Mouse (Mus musculus) layer of hippocampus, adult 9-11 months (tissue): ENCODE measurements around the gene Olfr1202.

Experiments used
- DNase-seq: peaks from one replicate; pipeline ENCODE4 v3.0.0; 2022

Olfr1202 gene

GRCm38 (mm10) chr2:88814196-88814595 is at the start of gene Olfr1202:
Gene Olfr1202, plus strand, starts transcription at chr2:88814496.
- no peak for DNase-seq

DNA sequence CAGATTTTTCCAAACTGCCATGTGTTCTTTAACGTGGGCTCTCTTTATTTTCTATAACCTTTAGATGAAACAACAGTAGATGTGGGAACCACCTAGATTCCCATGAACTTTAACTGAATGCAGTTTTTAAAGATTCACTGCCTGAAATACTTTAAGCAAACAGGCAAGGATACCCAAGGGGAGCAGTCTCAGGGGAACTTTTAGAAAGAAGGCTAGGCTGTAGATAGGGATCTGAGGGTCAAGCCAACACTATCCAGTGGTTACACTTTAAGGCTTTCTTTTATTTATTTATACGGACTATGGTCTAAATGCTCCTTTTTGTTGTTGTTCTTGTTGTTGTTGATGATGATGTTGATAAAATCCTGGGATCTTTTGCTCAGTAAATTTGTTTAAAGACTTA is 43.9 kb upstream of the Olfr1202 start, which contains the start of gene Olfr1200:
Gene Olfr1200, minus strand, starts transcription at position 101 of the 400 bp plus-strand sequence.
- no peak for DNase-seq

- DNase-seq, result no peak
These were observed 21.6 kb upstream of the Olfr1202 start, which contains the start of gene Olfr1201 for GRCm38 (mm10) chr2:88792736-88793135. Gene Olfr1201, plus strand, starts transcription at chr2:88793036.

GRCm38 (mm10) chr2:88829437-88829836 is 15.1 kb downstream of the Olfr1202 start, which contains the start of gene Olfr1205:
Gene Olfr1205, plus strand, starts transcription at chr2:88829737.
- no peak for DNase-seq

DNA sequence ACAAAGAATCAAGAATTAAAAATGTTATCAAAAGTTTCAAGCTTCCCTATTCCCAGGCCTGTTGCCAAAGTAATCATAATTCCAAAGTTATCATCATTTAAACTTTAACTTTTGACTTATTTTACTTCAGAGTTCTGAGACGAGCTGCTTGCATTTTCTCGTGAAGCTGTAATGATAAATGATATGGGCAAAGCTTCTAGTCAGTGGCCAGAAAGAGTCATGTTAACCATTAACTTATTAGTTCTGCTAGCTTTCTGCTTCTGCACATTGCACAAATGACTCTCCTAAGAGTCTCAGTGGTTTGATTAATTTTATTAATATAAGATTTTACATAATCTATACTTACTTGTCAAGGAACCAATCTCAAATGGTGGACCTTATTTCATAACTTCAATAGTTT is 24.2 kb downstream of the Olfr1202 start:
- no peak for DNase-seq

DNA sequence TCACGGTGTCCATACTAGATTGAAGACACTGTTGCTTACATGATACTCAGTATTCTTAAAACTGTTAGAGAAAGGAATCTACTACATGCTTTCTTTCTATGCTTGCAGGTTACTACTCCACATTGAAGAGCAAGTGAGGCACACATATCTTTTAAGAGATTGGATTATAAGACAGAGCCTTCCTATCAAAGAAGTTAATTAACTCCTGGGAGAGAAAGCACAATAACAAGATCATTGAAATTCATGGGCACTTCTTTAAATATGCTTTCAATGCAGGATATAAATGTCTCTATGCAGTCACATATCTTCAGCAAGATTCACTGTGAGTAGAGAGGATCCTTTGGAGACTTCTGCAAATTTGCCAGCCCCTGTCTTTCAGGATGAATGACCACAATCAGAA is 34.7 kb downstream of the Olfr1202 start, which contains the start of gene Olfr1204:
Gene Olfr1204, plus strand, starts transcription at position 301 of the 400 bp plus-strand sequence.
- DNase-seq, result no peak

GRCm38 (mm10) chr2:88862931-88863330 is 48.6 kb downstream of the Olfr1202 start, which contains the start of gene Olfr1206:
Gene Olfr1206, plus strand, starts transcription at chr2:88863231.
- DNase-seq, result no peak
